Mouse (Mus musculus): Measurements from ENCODE around the gene Lrsam1. TPM values are rescaled to one million over a fixed set of nuclear protein-coding genes. Genes with fewer than 3 reads are reported as not detected.

Lrsam1 gene
- polyA plus RNA-seq, 1 experiment from 2014 or later = 5.3 TPM

- 26% methylated on average over 9 of the region's 10 CpGs for WGBS
- Histone ChIP-seq H3K36me3 (ENCODE audit: control insufficient read depth, insufficient read depth, low read length) (peaks cover 17% of the 10 kb centered on the region), H3K9ac (ENCODE audit: low read length) (0 out of 2 replicates have a peak overlapping the region, but pooled peaks have one; percentile 31), H3K4me1 (replicated peaks; ENCODE audit: control insufficient read depth, insufficient read depth) (0 out of 2 replicates have a peak, but pooled peaks cover 2% of the 10 kb centered on the region), H3K4me3 (ENCODE audit: low read depth, low read length) (no peak overlapping the region), H3K27me3 (ENCODE audit: control insufficient read depth, insufficient read depth, low read length) (no peaks in the 10 kb centered on the region), H3K9me3 (ENCODE audit: control insufficient read depth, low read length) (no peaks in the 10 kb centered on the region), H3K27ac (replicated peaks) (peak overlapping the region; percentile 67), H3K4me2 (replicated peaks; ENCODE audit: low read depth) (no peak overlapping the region)
- ATAC-seq (ENCODE audit: low FRiP score, low TSS enrichment) (peak; percentile 78), DNase-seq (ENCODE audit: low spot score) (peak; percentile 86)
- TF ChIP-seq CTCF (IDR thresholded peaks at IDR 0.05; ENCODE audit: low read depth) (peak; percentile 91), EP300 (optimal IDR thresholded peaks at IDR 0.05) (no peak)
Observed at GRCm38 (mm10) chr2:32928235-32928946, 33.0 kb downstream of the Lrsam1 start.

GRCm38 (mm10) chr2:32927624-32928234 lies 33.7 kb downstream of the Lrsam1 start:
- Histone ChIP-seq H3K4me3 (ENCODE audit: low read depth, low read length) (no peak overlapping the region), H3K27ac (replicated peaks) (peak overlapping the region; percentile 67), H3K27me3 (ENCODE audit: control insufficient read depth, insufficient read depth, low read length) (no peaks in the 10 kb centered on the region), H3K9me3 (ENCODE audit: control insufficient read depth, low read length) (no peaks in the 10 kb centered on the region), H3K4me1 (replicated peaks; ENCODE audit: control insufficient read depth, insufficient read depth) (0 out of 2 replicates have a peak, but pooled peaks cover 2% of the 10 kb centered on the region), H3K9ac (ENCODE audit: low read length) (0 out of 2 replicates have a peak overlapping the region, but pooled peaks have one; percentile 31), H3K4me2 (replicated peaks; ENCODE audit: low read depth) (no peak overlapping the region), H3K36me3 (ENCODE audit: control insufficient read depth, insufficient read depth, low read length) (peaks cover 17% of the 10 kb centered on the region)
- ATAC-seq (ENCODE audit: low FRiP score, low TSS enrichment) (peak; percentile 19), DNase-seq (ENCODE audit: low spot score) (no peak)
- no peak for TF ChIP-seq EP300 (optimal IDR thresholded peaks at IDR 0.05)
- TF ChIP-seq CTCF (IDR thresholded peaks at IDR 0.05; ENCODE audit: low read depth) = no peak
- 37% methylated on average over 15 of the region's 15 CpGs for WGBS

GRCm38 (mm10) chr2:32926330-32927075 lies 34.9 kb downstream of the Lrsam1 start:
- Histone ChIP-seq H3K27ac (replicated peaks) (peak overlapping the region; percentile 46; the same call in 1 of the 2 replicates), H3K9ac (ENCODE audit: low read length) (no peak overlapping the region), H3K27me3 (ENCODE audit: control insufficient read depth, insufficient read depth, low read length) (no peaks in the 10 kb centered on the region), H3K4me2 (replicated peaks; ENCODE audit: low read depth) (no peak overlapping the region), H3K36me3 (ENCODE audit: control insufficient read depth, insufficient read depth, low read length) (peaks cover 24% of the 10 kb centered on the region), H3K4me3 (ENCODE audit: low read depth, low read length) (no peak overlapping the region), H3K9me3 (ENCODE audit: control insufficient read depth, low read length) (no peaks in the 10 kb centered on the region), H3K4me1 (replicated peaks; ENCODE audit: control insufficient read depth, insufficient read depth) (0 out of 2 replicates have a peak, but pooled peaks cover 2% of the 10 kb centered on the region)
- DNase-seq (ENCODE audit: low spot score) (no peak), ATAC-seq (ENCODE audit: low FRiP score, low TSS enrichment) (no peak)
- TF ChIP-seq CTCF (IDR thresholded peaks at IDR 0.05; ENCODE audit: low read depth) (no peak), EP300 (optimal IDR thresholded peaks at IDR 0.05) (no peak)
- 83% methylated on average over 12 of the region's 12 CpGs for WGBS

- no peak overlapping the region for H3K4me2 ChIP-seq (replicated peaks; ENCODE audit: low read depth)
- no peak overlapping the region for H3K27ac ChIP-seq (replicated peaks)
- DNase-seq (ENCODE audit: low spot score) (no peak), ATAC-seq (ENCODE audit: low FRiP score, low TSS enrichment) (no peak)
- no peaks in the 10 kb centered on the region for H3K9me3 ChIP-seq (ENCODE audit: control insufficient read depth, low read length)
- H3K27me3 ChIP-seq (ENCODE audit: control insufficient read depth, insufficient read depth, low read length) = no peaks in the 10 kb centered on the region
- H3K9ac ChIP-seq (ENCODE audit: low read length) = no peak overlapping the region
- H3K36me3 ChIP-seq (ENCODE audit: control insufficient read depth, insufficient read depth, low read length) = peaks cover 35% of the 10 kb centered on the region
- WGBS = 72% methylated on average over 10 of the region's 10 CpGs
- H3K4me1 ChIP-seq (replicated peaks; ENCODE audit: control insufficient read depth, insufficient read depth) = 0 out of 2 replicates have a peak, but pooled peaks cover 2% of the 10 kb centered on the region
- H3K4me3 ChIP-seq (ENCODE audit: low read depth, low read length) = no peak overlapping the region
- TF ChIP-seq CTCF (IDR thresholded peaks at IDR 0.05; ENCODE audit: low read depth) = no peak
- no peak for TF ChIP-seq EP300 (optimal IDR thresholded peaks at IDR 0.05)
Observed at GRCm38 (mm10) chr2:32924306-32924844, 37.0 kb downstream of the Lrsam1 start.

GRCm38 (mm10) chr2:32923551-32924250 lies 37.7 kb downstream of the Lrsam1 start:
- Histone ChIP-seq H3K27ac (replicated peaks) (no peak overlapping the region), H3K9ac (ENCODE audit: low read length) (no peak overlapping the region), H3K4me3 (ENCODE audit: low read depth, low read length) (no peak overlapping the region), H3K4me2 (replicated peaks; ENCODE audit: low read depth) (no peak overlapping the region), H3K27me3 (ENCODE audit: control insufficient read depth, insufficient read depth, low read length) (no peaks in the 10 kb centered on the region), H3K4me1 (replicated peaks; ENCODE audit: control insufficient read depth, insufficient read depth) (0 out of 2 replicates have a peak, but pooled peaks cover 2% of the 10 kb centered on the region), H3K9me3 (ENCODE audit: control insufficient read depth, low read length) (no peaks in the 10 kb centered on the region), H3K36me3 (ENCODE audit: control insufficient read depth, insufficient read depth, low read length) (peaks cover 42% of the 10 kb centered on the region)
- TF ChIP-seq CTCF (IDR thresholded peaks at IDR 0.05; ENCODE audit: low read depth) (no peak), EP300 (optimal IDR thresholded peaks at IDR 0.05) (no peak)
- 91% methylated on average over 24 of the region's 24 CpGs for WGBS
- DNase-seq (ENCODE audit: low spot score) (no peak), ATAC-seq (ENCODE audit: low FRiP score, low TSS enrichment) (no peak)
